Mouse (Mus musculus) intestine, postnatal 0 days (tissue): Measurements from ENCODE around the gene Ryr1. TPM values are rescaled to one million over a fixed set of nuclear protein-coding genes. Genes with fewer than 3 reads are reported as not detected.

Source experiments
- ATAC-seq: fragments of 200-750 bp; cut with Nextera tagmentation; 2 replicates; pipeline ENCODE4 v1.8.0; 2017; ENCODE audit warnings: mild to moderate bottlenecking, moderate TSS enrichment, moderate library complexity
- H3K27ac ChIP-seq: fragments of 300-500 bp; sonication (generic); 2 replicates; pipeline ENCODE4 v1.5.1; 2014; ENCODE audit warnings: mild to moderate bottlenecking, low read depth, low read length, moderate library complexity
- H3K27me3 ChIP-seq: fragments of 300-500 bp; sonication (generic); replicated peaks from 2 replicates; pipeline ENCODE4 v1.6.1; 2014; ENCODE audit warnings: low read length, mixed read lengths; ENCODE audit not compliant: control insufficient read depth, insufficient read depth
- H3K36me3 ChIP-seq: fragments of 300-500 bp; sonication (generic); 2 replicates; pipeline ENCODE4 v1.6.1; 2014; ENCODE audit warnings: mild to moderate bottlenecking, moderate library complexity; ENCODE audit not compliant: control insufficient read depth, insufficient read depth
- H3K4me1 ChIP-seq: fragments of 300-500 bp; sonication (generic); replicated peaks from 2 replicates; pipeline ENCODE4 v1.6.1; 2014; ENCODE audit warnings: antibody characterized with exemption, low read length, mixed read lengths; ENCODE audit not compliant: control insufficient read depth, insufficient read depth
- H3K4me2 ChIP-seq: fragments of 300-500 bp; sonication (generic); replicated peaks from 2 replicates; pipeline ENCODE4 v1.6.1; 2014; ENCODE audit warnings: low read depth, mild to moderate bottlenecking, moderate library complexity
- H3K4me3 ChIP-seq: fragments of 300-500 bp; sonication (generic); 2 replicates; pipeline ENCODE4 v1.5.1; 2014; ENCODE audit warnings: low read depth, low read length
- H3K9ac ChIP-seq: fragments of 300-500 bp; sonication (generic); 2 replicates; pipeline ENCODE4 v1.6.1; 2014; ENCODE audit warnings: mild to moderate bottlenecking, low read depth, low read length
- H3K9me3 ChIP-seq: fragments of 300-500 bp; sonication (generic); 2 replicates; pipeline ENCODE4 v1.6.1; 2016; ENCODE audit warnings: mixed run types; ENCODE audit not compliant: control insufficient read depth
- CTCF ChIP-seq: sonication (generic); IDR thresholded peaks from 2 replicates; pipeline ENCODE4 v1.5.1; 2016; ENCODE audit warnings: low read depth, mild to moderate bottlenecking, control low read depth, antibody characterized with exemption, moderate library complexity
- WGBS: fragments of 180-500 bp; shearing (Covaris S2); extraction: QIAGEN DNeasy Blood & Tissue Kit; methylation state at CpG from one replicate; pipeline ENCODE4 v1.1.7; 2014; 5-methylcytosine and 5-hydroxymethylcytosine counted together
- polyA plus RNA-seq: library from polyadenylated mRNA; unstranded; fragments of >200 nt; fragmentation: Nextera tagmentation; extraction: Ambion mirVana; gene quantifications from 2 replicates; pipeline ENCODE4 v1.2.1, GENCODE M21; 2015

The Ryr1 gene
- polyA plus RNA-seq, 1 experiment from 2014 or later: 0.43 TPM

DNA sequence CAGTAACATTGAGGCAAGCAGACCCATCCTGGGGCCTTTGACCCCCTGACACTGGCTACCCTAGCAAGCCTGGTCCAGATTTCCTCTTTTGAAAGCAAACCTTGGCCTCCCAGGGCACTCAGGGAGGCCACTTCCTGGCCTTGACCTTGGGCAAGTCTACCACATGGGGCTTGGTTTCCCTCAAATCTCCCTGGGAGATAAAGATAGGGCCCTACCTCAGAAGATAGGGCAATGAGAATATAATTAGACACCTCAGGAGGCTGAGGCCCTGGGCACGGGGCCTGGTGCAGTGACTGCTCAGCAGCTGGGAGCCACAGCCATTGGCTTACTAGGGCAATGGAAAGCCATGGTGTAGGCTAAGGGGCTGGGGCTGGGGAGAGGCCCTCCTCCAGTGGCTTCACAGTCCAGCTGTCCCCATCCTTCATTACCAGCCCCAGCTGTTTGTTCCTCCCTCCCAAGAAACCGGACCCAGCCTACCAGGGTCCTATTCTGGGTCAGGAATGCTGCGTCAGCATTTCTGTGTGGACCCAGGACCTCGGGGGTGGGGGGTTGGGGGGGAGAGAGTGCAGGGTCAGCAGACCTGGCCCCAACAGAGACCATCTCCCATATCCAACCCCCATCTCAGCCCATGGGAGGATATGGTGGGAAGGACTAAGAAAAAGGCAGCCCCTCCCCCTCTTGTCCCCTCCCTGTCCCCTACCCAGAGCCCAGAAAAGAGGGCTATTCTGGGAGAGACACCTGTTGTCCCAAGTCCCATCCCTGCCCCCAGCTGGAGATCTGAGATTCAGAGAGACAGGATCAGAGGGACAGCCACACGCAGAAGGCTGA is 1.2 kb downstream of the Ryr1 start:
- Histone ChIP-seq H3K4me3 (no peak overlapping the region), H3K36me3 (no peaks in the 10 kb centered on the region), H3K9me3 (no peaks in the 10 kb centered on the region), H3K4me1 (0 out of 2 replicates have a peak, but pooled peaks cover 3% of the 10 kb centered on the region), H3K9ac (no peak overlapping the region), H3K27ac (no peak overlapping the region), H3K4me2 (peak overlapping the region; percentile 61), H3K27me3 (no peaks in the 10 kb centered on the region)
- 55% methylated on average over 5 of the region's 5 CpGs for whole genome bisulfite sequencing
- TF ChIP-seq CTCF: no peak
- ATAC-seq: no peak

GRCm38 (mm10) chr7:29122821-29123220 is 2.2 kb downstream of the Ryr1 start:
- no peak for TF ChIP-seq CTCF
- Histone ChIP-seq H3K4me3 (no peak overlapping the region), H3K9me3 (no peaks in the 10 kb centered on the region), H3K36me3 (no peaks in the 10 kb centered on the region), H3K4me1 (0 out of 2 replicates have a peak, but pooled peaks cover 3% of the 10 kb centered on the region), H3K27me3 (no peaks in the 10 kb centered on the region), H3K27ac (no peak overlapping the region), H3K9ac (no peak overlapping the region), H3K4me2 (no peak overlapping the region)
- 85% methylated on average over 9 of the region's 9 CpGs for WGBS
- no peak for ATAC-seq

DNA sequence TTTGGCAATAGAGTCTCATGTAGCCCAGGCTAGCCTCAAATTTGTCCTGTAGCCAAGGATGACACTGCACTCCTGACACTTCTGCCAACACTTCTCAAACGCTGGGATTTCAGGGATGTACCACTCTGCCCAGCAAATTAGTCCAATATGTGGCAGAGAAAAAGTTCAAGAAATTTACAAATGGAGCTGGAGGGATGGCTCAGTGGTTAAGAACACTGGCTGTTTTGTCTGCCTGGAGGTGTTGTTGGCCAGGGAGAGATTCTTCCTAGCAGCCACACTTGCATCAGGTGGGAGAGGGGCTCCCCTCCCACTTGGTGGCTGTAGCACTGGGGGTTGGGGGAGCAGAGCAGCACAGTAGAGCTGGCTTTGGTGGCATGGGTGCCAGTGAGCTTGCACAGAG is 5.5 kb downstream of the Ryr1 start:
- Histone ChIP-seq H3K36me3 (no peaks in the 10 kb centered on the region), H3K4me1 (no peaks in the 10 kb centered on the region), H3K27me3 (no peaks in the 10 kb centered on the region), H3K27ac (no peak overlapping the region), H3K9me3 (no peaks in the 10 kb centered on the region), H3K4me3 (no peak overlapping the region), H3K9ac (no peak overlapping the region), H3K4me2 (no peak overlapping the region)
- no peak for ATAC-seq
- TF ChIP-seq CTCF: no peak
- 77% methylated on average over 1 of the region's 1 CpGs for WGBS

DNA sequence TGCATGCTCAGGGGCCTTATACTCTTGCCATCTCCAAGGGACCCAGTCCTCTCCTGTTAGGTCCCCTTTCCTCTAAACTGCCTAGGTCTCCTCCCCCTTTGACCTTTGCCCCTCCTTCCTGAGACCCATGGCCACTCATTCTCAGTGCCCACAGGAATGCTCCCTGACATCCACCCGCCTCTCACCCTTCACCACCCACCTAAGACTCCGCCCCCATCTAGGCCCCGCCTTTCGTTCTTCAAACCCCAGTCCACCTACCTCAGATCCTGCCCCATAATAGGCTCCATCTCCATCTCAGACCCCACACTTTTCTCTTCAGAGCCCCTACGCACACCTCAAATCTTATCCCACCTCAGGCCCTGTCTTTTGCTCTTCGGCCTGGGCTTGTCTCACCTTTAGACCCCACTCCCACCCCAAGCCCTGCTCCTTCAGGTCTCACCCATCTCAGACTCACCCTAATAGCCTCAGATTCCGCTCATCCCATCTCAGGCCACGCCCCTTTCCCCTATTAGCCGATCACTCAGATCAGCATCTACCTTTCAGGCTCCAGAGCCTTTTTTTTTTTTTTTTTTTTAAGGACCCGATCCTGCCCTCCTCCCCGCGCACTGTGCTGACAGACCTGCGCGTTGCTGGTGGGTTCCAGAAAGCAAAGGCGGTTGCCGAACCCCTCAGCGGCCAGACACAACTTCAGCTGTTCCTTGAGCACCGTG is 6.7 kb downstream of the Ryr1 start:
- Histone ChIP-seq H3K9ac (no peak overlapping the region), H3K27me3 (no peaks in the 10 kb centered on the region), H3K27ac (no peak overlapping the region), H3K4me3 (no peak overlapping the region), H3K4me2 (no peak overlapping the region), H3K36me3 (no peaks in the 10 kb centered on the region), H3K9me3 (no peaks in the 10 kb centered on the region), H3K4me1 (no peaks in the 10 kb centered on the region)
- no peak for TF ChIP-seq CTCF
- 22% methylated on average over 18 of the region's 18 CpGs for WGBS
- ATAC-seq: no peak

DNA sequence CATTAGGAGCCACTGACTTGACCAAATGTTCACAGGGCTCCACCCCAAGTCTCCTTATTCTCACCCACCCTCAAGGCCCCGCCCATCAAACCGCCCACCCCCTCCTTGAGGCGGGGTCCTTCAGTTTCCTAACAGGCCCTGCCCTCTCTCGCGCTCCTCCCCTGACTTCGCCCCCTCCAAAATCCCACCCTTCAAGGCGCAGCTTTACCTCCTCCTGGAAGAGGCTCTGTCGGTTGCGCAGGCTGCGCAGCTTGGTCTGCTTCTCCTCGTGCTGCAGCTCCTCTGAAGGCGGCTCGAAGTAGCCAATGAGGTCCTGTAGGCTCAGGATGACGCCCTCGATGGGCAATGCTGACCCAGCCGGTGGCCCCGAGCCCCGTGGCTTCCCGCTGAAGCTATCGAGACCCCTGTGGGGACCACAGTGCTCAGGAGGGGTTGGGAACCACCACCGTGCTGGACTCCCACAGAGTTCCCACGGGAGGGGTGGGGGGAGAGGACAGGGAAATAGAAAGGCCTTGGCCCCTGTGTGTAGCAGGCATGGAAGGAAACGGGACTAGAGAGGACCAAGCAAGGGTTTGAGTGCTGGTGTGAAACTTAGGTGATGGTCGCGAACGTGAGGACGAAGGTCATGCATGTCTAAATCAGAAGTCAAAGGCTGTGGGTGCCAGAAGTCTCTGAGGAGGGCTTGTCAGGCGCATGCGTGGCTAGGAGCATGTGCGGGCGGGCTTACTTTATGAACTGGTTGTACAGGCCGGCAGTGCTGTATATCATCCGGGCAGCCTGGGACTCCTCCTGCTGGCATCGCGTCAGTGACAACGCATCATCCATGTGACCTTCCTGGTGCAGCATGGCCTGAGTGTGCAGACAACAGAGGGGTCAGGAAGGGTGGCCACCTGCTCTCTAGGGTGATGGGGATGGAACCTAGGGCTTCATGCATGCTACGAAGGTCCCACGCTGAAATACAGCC is 15.7 kb downstream of the Ryr1 start:
- H3K9ac ChIP-seq: no peak overlapping the region
- 32% methylated on average over 38 of the region's 38 CpGs for WGBS
- H3K4me2 ChIP-seq: peak overlapping the region; percentile 33
- H3K9me3 ChIP-seq: no peaks in the 10 kb centered on the region
- H3K27ac ChIP-seq: no peak overlapping the region
- H3K4me3 ChIP-seq: no peak overlapping the region
- TF ChIP-seq CTCF: no peak
- H3K27me3 ChIP-seq: no peaks in the 10 kb centered on the region
- no peaks in the 10 kb centered on the region for H3K4me1 ChIP-seq
- no peak for ATAC-seq
- no peaks in the 10 kb centered on the region for H3K36me3 ChIP-seq
